Mouse (Mus musculus) thymus, adult 18-20 months (tissue): ENCODE data around the gene Adamts16.

Experiments used
- DNase-seq, 2 experiments: peaks; one replicate each; pipeline ENCODE4 v3.0.0; 2022; ENCODE audit warnings: mixed read lengths in 2 of 2

Gene Adamts16

DNA sequence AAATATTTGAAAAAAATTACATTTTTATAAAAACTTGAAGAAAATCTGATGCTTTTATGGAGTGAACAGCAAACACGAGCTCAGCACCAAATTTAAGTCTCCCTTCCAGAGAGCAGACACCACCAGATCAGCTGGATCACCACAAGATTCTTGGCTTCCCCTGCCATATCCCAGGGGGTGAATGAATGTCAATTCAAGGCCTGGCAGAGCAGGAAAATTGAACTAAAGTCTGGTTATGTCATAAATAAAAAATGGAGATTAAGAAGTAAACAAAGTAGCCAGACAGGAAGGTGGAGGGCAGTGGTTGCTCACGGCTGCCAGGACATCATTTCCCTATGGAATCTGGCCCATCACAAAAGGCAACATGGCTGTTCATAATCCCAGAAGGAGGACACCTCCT, 80.3 kb downstream of the Adamts16 start:
- no peak for DNase-seq

DNA sequence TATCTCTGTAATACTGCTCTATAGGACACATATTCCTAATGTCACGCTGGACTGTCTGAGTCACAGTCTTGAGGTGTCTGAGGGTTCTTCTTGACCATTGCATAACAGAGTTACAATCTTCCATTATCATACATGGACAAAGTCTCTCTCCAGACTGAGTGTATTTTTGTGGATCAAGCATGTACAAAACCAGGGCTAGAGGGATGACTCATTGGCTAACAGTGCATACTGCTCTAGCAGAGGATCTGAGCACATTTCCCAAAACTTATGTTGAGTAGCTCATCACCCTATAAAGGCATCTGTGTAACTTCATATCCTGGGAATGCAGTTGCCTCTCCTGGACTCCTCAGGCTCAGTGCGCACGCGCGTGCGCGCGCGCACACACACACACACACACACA, 81.4 kb downstream of the Adamts16 start:
- no peak for DNase-seq

DNA sequence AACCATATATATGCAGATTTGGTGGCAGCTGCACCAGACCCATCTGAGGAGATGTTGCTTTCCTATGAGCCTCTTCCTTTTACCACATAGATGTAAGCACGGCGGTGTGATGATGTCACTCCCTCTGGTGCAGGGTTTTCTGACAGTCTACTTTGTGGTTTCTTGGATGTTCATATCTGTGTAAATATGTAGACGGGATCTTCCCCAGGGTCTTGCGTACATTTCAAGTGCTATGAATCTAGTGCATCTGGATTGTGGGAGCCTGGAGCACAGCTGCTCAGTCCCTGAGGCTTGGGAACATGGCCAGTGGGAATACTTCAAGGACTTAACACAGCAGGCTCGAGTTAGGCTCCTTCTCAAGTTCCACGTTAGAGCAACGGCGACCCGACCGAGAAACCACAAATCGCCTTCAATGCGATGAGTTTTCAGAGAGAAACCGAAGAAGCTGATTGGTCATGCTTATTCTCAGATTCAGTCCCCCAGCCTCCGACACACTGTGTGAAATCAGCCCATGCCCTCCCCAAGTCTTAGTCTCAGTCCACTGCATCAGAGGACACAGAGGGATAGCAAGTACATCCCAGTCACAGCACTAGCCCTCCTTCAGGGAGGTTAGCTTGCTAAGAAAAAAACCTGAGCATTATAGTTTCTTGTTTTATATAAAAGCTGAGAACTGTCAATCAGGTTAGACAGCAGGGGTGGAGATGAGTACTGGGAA, 95.2 kb downstream of the Adamts16 start:
- DNase-seq: no peak

DNA sequence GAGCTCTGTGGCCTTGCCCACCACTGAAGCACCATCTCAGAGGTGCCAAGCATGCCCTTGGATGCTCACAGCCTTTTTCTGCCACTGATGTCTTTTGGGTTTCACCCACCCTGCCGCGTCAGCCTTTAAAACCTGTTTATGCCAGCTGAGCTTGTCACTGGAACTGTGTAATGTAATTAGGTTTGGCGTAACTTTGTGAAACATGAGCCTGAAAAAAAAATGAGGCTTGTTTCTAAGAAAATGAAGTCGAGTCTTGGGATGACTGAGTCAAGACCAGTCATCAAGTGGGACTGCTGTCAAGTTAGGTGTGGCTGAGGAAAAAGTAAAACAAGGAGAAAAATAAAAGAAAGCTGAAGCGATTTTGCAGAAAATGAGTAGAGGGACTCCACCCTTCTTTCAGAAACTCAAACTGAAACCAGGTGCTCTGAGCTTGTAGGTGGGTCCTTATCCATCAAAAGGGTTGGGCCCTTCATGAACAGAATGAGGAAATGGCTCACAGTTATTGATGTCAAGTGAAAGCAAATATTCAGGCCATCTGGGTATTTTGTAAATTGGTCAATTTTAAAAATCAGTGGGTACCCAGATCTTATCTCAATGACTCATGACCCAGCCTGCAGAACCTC, 97.1 kb downstream of the Adamts16 start:
- no peak for DNase-seq

DNA sequence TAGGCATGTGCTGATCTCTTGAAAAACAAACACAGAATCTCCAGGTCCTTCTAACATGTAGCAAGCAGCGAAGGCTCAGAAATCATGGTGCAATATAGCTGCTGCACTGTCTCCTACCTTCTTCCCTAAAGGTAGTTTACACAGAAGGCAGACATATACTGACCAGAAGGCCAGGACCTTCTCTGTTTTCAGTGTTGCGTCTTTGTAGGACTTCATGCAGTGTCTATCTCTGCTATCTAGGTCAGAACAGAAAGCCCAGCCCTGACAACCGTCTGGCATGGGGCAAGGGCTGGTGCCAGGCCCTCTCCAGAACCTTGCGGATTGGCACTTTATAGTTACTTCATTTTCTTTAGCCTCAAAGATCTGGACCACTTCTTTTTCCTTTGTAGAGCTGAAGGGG, 98.9 kb downstream of the Adamts16 start:
- DNase-seq: no peak

DNA sequence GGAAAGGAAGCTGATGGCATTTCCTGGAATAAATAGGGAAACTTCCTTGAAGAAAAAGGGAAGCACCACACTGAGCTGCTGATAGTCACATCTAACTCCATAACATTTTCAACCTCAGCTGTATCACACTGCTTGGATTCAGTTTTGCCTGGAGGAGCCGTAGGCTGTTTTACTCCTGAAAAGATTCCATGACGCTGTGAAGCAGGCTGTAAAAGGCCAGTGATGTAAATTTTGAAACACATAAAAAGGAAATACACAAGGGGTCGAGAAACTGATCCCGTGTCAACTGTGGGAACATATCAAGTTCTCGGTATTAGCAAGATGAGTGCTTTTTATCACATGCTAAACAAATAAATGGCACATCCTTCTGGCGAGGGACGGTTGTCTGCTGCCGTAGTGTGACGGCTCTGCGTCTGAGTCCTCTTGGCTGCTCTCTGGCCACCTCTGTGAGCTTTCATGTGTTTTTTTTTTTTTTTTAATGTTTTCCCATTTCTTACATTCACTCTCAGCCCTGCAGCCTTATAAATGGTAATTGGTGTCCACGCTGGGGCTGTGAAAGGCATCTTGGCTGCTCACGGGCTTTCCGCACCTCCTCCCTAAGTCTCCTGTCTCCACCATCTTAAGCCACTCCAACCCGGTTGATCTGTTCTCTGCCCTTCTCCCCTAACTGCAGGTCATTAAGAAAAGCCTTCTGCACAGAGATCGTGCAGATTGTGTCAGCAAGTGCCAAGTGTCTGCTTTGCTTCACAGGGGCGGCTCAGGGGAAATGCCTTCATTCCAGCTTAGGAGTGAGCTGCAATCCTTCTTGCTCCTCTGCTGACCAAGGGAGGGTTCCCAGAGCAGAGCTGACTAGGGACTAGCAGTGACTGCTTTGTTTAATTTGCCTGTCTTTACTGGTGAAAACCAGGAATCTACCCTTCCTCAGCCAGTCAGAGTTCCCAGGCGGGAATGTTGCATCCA, 101.0 kb downstream of the Adamts16 start:
- DNase-seq: no peak

DNA sequence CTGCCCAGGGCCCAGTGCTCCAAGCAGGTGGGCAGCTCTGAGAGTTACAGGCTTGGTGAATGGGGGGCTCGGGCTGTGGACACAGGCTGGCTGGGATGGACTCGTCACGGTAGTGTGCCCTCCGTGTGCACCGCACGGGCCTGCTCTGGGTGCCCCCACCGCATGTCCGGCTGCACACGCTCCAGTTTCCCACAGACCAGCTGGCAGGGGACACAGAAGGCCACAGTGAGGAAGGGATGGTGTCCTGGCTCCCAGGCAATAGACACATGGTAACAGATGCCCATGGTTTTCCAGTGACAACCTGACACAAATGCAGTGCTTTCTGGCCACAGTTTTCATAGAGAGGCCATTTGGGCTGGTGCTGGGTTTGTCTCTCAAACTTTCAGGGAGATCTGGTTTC, 102.8 kb downstream of the Adamts16 start:
- DNase-seq: no peak

DNA sequence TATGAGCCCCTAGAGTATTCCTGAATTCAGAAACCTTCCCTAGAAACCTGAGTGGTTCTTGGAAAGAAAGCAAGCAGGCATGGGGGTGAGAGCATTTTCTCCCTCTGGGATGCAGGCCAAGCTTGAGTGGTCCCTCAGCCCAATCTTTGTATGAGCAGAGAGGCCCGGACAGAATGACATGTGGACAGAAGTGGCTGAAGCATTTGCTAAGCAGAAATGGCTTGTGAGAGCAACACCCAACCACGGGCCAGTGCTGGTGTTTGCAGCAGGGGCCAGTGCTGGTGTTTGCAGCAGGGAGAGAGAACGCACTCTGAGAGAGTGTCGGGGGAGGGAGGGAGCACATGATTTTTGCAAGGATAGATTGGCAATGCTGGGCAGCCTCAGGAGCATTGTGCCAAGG, 105.2 kb downstream of the Adamts16 start:
- no peak for DNase-seq

DNA sequence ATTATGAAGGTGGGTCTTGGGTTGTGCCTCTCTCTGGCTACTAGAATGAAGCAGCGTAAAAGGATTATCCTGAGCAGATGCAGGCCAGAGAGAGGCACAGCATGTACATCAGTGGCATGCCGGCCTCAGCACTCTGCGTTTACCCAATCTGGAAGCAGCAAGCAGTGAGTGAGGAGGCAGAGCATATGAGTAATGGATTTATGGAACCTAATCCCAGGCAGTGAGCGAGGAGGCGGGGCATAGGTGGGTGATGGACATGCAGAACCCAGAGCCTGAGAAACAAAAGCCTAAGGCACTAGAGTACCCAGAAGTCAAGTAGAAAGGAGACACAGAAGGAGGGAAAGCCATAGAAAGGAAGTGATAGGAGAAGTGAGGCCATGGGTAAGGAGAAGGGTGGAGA, 107.0 kb downstream of the Adamts16 start:
- no peak for DNase-seq

DNA sequence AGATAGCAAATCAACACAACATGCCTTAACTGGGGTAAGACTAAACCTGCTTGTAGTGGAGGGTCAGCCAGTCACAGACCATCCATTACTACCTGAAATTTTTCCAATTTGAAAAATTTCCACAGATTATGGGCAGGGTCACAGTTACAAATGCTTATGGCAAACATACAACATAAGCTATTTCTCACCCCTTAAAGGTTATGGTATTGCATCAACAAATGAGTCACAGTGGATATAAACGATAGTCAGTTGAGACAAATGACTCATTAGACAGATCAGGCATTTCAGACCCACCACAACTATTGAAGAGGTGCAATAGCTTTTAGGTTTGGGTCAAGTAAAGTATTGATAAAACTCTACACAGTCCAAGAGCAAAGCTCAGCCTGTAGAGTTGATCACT, 107.7 kb downstream of the Adamts16 start:
- DNase-seq: no peak

DNA sequence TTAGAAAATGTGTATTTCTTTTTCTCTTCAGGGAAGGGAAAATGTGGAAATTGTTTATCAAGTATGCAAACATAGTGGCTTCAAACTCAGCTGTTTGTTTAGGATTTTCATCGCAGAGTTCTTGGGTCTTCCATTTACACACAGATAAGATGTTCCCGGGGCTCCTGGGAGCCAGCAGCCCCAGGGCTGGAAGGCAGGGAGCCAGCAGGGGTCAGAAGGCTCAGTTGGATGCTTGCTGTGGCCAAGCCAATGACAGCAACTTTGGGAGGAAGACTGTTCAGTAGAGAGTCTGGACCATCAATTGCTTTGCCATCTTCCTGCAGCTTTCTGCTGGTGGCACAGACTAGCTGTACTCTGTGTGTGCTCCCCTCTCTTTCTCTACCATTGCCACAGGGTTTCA, 108.4 kb downstream of the Adamts16 start:
- DNase-seq: no peak

DNA sequence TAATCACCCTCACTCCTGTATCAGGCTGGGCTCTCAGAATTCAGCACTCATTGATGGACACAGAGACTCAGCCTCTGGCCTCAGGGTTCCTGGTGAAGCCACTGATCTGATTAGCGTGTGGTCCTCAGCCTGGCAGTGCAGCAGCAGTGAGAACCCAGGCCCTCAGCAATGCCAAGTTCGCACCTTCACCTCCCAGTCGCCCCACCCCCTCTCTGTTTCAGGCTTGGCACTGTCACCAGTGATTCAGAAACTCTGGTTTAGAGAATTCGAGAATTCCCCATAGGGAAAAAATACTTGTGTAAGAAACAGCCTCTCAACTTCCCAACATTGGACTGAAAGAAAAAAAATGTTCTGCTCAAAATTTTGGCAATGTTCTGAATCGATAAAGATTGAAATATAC, 108.8 kb downstream of the Adamts16 start:
- DNase-seq: no peak

DNA sequence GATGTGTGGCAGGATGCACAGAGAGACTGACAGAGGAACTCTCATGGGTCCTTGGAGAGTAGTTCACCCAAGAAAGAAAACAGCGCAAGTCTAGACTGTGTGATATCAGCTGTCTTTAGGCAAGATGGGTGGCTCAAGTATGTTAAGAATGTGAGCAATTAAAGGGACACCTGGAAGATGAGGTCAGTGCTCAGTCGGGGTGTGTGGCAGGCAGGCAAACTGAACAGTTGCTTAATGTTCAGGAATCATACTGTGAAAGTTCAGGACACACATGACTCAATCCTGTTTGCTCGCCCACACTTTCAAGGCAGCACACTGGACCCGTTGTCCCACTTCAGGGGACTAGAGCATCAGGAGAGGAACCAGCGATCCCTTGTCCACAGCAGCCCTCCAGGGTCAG, 110.3 kb downstream of the Adamts16 start:
- DNase-seq: no peak

DNA sequence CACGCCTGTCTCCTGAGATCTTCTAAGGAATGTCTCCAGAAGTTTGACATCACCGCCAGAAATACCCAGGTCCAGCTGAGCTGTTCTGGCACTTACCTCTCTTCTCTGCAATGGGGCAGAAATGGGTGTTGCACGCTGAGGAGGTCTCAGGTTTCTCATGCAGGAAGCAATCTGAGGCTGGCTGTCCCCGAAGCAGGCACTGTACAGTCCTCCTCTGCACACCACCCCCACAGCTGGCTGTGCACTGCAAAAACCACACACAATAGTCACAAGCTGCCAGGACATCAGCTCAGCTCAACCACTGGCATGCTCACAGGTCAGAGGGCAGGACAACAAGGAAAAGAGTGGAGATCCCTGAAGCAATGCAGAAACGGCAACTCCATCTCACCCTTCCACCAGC, 111.6 kb downstream of the Adamts16 start:
- DNase-seq: no peak

DNA sequence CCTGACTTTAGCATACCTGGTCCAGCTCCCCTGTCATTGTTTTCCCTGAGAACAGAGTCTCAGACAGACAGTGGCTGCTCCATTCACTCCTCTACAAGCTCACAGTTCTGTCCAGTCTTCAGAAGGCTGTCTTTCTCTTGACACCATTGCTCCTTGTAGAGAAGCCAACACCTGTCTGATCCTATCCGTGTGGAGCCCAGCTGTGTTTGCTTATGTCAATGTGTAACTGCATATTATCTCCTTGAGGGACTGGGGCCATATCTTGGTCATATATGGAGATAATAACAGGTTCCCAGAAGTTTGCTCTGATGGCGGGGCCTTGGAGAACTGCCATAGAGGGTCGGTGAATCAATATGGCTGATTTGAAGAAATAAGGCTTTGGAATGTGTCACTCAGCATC, 115.4 kb downstream of the Adamts16 start:
- DNase-seq: no peak

DNA sequence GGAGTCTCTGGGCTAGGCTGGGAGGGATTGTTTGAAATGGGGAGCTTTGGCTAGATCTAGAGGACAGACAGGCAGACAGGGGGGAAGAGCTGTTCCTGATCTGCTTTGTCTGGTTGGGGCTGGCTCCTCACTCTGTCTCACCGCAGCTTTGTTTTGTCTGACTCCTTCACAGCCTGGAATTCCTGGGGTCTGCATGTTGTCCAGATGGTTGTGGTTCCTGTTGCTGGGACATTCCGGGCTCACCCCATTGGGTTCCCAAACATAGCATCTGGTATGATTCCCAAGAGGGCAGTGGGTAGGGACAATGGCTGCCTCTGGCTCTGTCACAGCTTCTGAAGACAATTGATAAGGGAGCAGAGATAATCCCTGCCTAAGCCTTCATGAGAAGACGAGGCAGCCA, 117.0 kb downstream of the Adamts16 start:
- no peak for DNase-seq

DNA sequence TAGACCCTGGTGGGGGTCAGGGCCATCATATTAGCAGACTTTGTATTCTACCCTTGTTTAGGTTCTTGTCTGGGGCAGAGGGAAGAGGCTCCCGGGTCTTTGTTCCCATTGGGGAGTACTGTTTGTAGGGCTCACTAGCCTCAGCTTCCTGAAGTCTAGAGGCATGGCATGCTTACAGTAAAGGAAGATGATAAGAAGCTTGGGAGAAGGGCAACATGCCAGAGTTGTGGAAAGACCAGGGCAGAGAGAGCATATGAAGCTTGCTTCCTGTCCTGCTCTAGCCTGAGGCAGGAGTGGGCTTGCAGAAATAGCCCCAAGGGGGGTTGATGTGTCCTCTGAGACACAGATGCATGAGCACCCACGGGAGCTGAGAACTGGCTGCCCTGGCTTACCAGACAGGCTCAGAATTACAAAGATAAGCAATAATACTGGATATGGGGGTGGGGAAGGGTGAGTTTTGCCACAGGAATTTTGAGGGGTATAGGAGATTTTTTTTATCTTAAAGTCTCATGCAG, 117.4 kb downstream of the Adamts16 start:
- DNase-seq: no peak

DNA sequence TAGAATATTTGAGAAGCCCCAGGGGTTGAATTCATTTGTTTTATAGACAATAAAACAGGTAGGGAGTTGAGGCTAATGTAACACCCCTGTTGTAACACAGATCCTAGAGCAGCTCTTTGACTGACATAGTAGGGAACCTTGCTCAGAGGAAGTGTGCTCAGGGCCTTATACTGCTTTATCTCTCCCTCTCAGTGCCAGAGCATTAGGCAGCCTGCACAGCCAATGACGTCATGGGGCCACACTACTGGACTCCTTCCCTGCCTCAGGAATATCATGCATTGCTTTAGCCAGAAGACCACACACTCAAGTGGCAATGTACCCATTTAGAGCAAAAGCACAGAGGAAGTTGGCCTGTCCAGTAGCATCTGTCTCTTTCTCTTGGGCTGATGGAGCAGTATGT, 121.6 kb downstream of the Adamts16 start:
- no peak for DNase-seq

DNA sequence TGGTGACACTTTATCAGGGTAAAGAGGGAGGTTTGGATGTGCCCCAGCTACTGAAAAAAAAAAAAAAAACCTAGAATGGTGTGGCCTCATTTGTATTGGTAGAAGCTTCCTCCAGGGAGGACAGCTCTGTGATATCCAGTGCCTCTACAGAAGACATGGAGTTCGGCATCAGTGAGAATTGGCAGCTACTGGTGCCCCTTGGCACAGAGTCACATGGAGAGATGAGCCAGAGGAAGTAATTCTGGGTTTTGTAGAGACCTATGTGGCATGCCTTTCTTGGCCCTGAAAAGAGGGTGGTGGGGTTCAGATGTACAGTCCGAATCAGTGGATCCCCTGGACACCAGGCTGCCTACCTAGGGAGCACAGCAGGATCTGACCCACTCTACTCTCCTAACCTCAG, 122.8 kb downstream of the Adamts16 start:
- no peak for DNase-seq

DNA sequence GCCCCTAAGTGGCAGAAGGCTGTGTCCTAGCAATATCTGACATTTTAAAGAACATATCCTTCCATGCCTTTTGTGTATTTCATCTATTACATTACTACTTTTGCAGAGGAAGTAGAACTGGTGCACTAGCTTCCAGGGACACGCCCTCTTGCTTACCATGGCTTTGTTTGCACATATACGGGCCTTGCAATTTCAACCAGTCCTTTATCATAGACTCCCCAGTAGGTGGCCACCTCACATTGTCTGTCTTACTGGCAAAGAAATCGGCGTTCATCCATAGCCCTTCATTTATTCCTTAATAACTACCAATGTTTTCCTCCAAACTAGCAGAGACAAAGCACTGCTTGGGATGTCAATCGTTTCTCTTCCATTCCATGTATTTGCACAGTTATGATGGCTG, 125.6 kb downstream of the Adamts16 start:
- no peak for DNase-seq

DNA sequence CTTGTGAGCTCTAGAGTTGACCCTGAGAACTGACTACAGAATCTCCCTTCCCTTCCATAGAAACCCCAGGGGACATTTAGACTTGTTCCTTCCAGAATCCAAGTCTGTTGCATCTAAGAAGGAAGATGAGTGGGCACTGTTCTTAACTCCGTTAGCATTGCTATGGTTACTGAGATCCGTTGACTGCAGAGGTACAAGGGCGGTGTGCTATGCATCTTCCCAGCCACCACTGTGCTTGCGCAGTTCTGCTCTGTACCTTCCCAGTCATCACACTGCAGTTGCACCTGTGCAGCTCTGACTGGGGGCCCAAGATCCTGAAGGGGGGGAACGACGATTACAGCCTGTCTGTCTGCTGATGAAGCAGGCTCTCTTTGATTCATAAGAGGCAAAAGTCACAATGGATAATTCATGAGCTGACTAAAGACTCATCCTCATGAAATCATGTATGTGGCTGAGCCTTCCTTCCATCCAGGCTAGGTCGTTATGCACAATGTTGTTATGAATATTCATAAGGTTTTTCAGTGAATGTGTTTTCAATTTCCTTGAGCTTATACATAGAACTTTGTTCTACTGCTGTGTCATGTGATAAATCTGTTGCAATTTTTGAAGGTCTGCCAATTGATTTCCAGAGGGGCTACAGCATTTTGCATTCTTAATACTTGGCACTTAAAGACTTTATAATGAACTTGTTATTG, 127.4 kb downstream of the Adamts16 start:
- DNase-seq: no peak

DNA sequence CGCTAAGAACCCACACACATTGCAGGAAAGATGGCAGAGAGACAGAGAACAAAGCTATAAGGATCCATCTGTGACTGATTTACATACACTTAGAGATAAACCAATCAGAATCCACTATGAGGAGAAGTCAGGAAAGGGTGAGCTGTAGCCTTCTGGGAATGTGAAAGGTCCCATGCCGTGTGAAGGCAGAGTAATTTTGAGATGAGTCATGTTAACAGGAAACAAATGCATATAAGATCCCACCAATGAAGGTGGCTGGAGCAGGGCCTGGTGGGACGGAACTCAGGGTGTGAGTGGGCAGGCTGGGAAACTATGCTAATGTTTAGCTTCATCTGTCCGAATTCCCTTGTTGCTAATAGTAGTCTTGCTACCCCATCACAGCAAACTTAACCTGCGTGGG, 128.3 kb downstream of the Adamts16 start:
- DNase-seq: no peak
